Mouse (Mus musculus) spleen, adult 2 months (tissue): Measurements from ENCODE around the gene Fgfr2. TPM values are rescaled to one million over a fixed set of nuclear protein-coding genes. Genes with fewer than 3 reads are reported as not detected.

ENCODE experiments used
- DNase-seq, 2 experiments: peaks; one replicate each; pipeline versions ENCODE4 v3.0.0 to v3.0.0-alpha.2; 2012 to 2021; ENCODE audit warnings: low spot score in 2 of 2, low read depth in 1 of 2
- H3K27ac ChIP-seq: fragments of 200-500 bp; 2 replicates; pipeline ENCODE4 v1.5.1; 2012; ENCODE audit warnings: low read length, inconsistent platforms; ENCODE audit not compliant: insufficient read depth
- H3K27me3 ChIP-seq: fragments of 200-500 bp; 2 replicates; pipeline ENCODE4 v1.6.1; 2012; ENCODE audit warnings: mild to moderate bottlenecking, moderate library complexity, low read length, inconsistent platforms; ENCODE audit not compliant: control insufficient read depth, insufficient read depth
- H3K36me3 ChIP-seq: fragments of 200-500 bp; 2 replicates; pipeline ENCODE4 v1.6.1; 2012; ENCODE audit warnings: mild to moderate bottlenecking, low read length, inconsistent platforms; ENCODE audit not compliant: control insufficient read depth, insufficient read depth
- H3K4me1 ChIP-seq: fragments of 200-500 bp; 2 replicates; pipeline ENCODE4 v1.6.1; 2011; ENCODE audit warnings: inconsistent platforms; ENCODE audit not compliant: control insufficient read depth, insufficient read depth, insufficient read length
- H3K4me3 ChIP-seq: fragments of 200-500 bp; 2 replicates; pipeline ENCODE4 v1.5.1; 2011; ENCODE audit warnings: mild to moderate bottlenecking, inconsistent platforms; ENCODE audit not compliant: insufficient read depth, insufficient read length; ENCODE audit errors: extremely low read depth
- CTCF ChIP-seq: fragments of 200-500 bp; IDR thresholded peaks from 2 replicates; pipeline ENCODE4 v1.5.1; 2011; ENCODE audit warnings: mild to moderate bottlenecking, inconsistent platforms; ENCODE audit not compliant: insufficient read depth, insufficient read length, insufficient replicate concordance; ENCODE audit errors: extremely low read depth
- POLR2A ChIP-seq: fragments of 200-500 bp; IDR thresholded peaks from 2 replicates; pipeline ENCODE4 v1.6.1; 2011; ENCODE audit warnings: low read depth, low read length, inconsistent platforms
- WGBS: fragments of 180-500 bp; shearing (Covaris S2); methylation state at CpG from one replicate; pipeline ENCODE4 v1.1.7; 2018; 5-methylcytosine and 5-hydroxymethylcytosine counted together
- polyA plus RNA-seq: library from polyadenylated mRNA; depleted of rRNA; stranded (reverse); fragments of >200 nt; gene quantifications from 2 replicates; pipeline ENCODE4 v1.2.3, GENCODE M21; 2012

Gene Fgfr2
- polyA plus RNA-seq, 1 experiment = 1.6 TPM

GRCm38 (mm10) chr7:132559138-132559766 lies 563.9 kb downstream of the Fgfr2 start:
- no peak overlapping the region for H3K4me3 ChIP-seq
- H3K27ac ChIP-seq = no peak overlapping the region
- no peak for DNase-seq
- 82% methylated on average over 3 of the region's 3 CpGs for whole genome bisulfite sequencing
- peaks cover 52% of the 10 kb centered on the region for H3K36me3 ChIP-seq
- H3K4me1 ChIP-seq = no peaks in the 10 kb centered on the region
- H3K27me3 ChIP-seq = no peaks in the 10 kb centered on the region
- no peak for TF ChIP-seq CTCF
- TF ChIP-seq POLR2A = no peak

DNA sequence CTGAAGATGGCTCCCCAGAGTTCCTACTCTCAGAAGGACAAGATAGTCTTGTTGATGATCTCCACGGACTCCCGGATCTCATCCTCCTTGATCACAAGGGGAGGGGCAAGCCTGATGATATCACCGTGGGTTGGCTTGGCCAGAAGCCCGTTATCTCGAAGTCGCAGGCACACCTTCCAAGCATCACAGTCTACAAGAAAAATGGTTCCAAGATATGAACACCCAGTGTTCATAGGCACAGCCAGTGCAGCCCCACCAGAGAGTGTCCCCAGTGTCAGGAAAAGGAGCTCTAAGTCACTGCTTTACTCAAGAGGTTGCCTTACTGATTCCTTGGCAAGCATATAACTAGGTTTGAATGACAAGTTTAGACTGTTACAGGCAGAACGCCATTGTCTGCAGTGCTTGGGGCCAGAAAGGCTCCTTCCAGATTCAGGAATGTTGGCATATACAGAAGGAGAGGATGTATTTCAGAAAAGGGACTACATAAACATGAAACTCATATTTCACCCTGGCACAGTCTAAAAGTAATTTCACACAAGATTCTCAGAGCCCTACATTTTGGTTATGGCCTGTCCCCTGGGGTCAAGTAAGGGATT lies 564.9 kb downstream of the Fgfr2 start:
- 83% methylated on average over 7 of the region's 7 CpGs for WGBS
- Histone ChIP-seq H3K4me1 (no peaks in the 10 kb centered on the region), H3K4me3 (no peak overlapping the region), H3K27ac (no peak overlapping the region), H3K27me3 (no peaks in the 10 kb centered on the region), H3K36me3 (peaks cover 45% of the 10 kb centered on the region)
- TF ChIP-seq POLR2A (no peak), CTCF (no peak)
- DNase-seq = no peak

DNA sequence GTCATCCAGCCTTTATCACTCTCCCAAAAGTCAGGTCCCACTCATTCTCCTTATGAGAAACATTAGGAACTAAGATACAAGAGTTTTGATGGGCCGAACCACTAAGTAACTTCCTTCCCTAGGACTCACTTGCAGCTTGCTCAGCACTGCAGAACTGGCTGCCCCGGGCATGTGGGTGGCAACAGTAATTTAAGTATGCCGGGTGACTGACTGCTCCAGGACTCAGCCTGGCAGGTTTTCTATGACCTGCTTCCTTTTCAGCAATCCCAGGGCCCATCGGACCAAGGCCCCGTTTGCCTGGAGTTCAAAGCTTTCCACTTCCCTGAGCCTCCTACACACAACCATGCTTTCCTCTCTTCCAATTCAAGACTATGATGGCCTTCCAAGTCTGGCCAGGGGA lies 566.6 kb downstream of the Fgfr2 start:
- H3K27ac ChIP-seq = no peak overlapping the region
- H3K4me3 ChIP-seq = no peak overlapping the region
- WGBS = 88% methylated on average over 5 of the region's 5 CpGs
- TF ChIP-seq CTCF (no peak), POLR2A (no peak)
- H3K27me3 ChIP-seq = no peaks in the 10 kb centered on the region
- no peaks in the 10 kb centered on the region for H3K4me1 ChIP-seq
- peaks cover 31% of the 10 kb centered on the region for H3K36me3 ChIP-seq
- no peak for DNase-seq

- 84% methylated on average over 4 of the region's 4 CpGs for whole genome bisulfite sequencing
- peaks cover 25% of the 10 kb centered on the region for H3K36me3 ChIP-seq
- H3K4me1 ChIP-seq = no peaks in the 10 kb centered on the region
- no peak overlapping the region for H3K27ac ChIP-seq
- no peaks in the 10 kb centered on the region for H3K27me3 ChIP-seq
- DNase-seq = no peak
- no peak overlapping the region for H3K4me3 ChIP-seq
- TF ChIP-seq CTCF (no peak), POLR2A (no peak)
Observed at GRCm38 (mm10) chr7:132555911-132556310, 567.2 kb downstream of the Fgfr2 start.

DNA sequence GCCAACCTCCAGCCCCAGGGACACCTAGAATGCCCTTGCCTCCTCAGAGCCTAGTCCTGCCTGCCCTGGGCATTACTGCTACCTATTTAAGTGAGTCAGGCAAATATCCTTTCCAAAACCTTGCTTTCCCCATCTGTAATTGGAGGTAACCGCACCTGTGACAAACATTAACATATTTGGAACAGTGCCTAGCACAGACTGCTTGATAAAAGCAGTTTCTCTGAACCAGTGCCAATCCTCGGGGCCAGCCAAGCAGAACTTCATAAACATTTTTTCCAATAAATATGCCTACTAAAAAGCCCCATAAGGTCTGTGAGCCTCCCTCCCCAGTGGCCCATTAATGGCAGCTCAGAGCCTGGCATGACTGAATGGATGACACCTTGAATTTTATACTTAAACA lies 569.1 kb downstream of the Fgfr2 start:
- H3K4me1 ChIP-seq = no peaks in the 10 kb centered on the region
- H3K27ac ChIP-seq = no peak overlapping the region
- peaks cover 15% of the 10 kb centered on the region for H3K36me3 ChIP-seq
- H3K4me3 ChIP-seq = no peak overlapping the region
- H3K27me3 ChIP-seq = no peaks in the 10 kb centered on the region
- no peak for TF ChIP-seq POLR2A
- no peak for TF ChIP-seq CTCF
- no peak for DNase-seq
- 62% methylated on average over 2 of the region's 2 CpGs for WGBS

GRCm38 (mm10) chr7:132551351-132552126 lies 571.6 kb downstream of the Fgfr2 start:
- H3K4me1 ChIP-seq = no peaks in the 10 kb centered on the region
- peaks cover under 1% of the 10 kb centered on the region for H3K36me3 ChIP-seq
- peak; percentile 92 for TF ChIP-seq CTCF
- TF ChIP-seq POLR2A = no peak
- H3K27me3 ChIP-seq = no peaks in the 10 kb centered on the region
- peak; percentile 81 to 92 for DNase-seq
- H3K27ac ChIP-seq = no peak overlapping the region
- peak overlapping the region; percentile 53 for H3K4me3 ChIP-seq
- 2% methylated on average over 27 of the region's 27 CpGs for WGBS

DNA sequence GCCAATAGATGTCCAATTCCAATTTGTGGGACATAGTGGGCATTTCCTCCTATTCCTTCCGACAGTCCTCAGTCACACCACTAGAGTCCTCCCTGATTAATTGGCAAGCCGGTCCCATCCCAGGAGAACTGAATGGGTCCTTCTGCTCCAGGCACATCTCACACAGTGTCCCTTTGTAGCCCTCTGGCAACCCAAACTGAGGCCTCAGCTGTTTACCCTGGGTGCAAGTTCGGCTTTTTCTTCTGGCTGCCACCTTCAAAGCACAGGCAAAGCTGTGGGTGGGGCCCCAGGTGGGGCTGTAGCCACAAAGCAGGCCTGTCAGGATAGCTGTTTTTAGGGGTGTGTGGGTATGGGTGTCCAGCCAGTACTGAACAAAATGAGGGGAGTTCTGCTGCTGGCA lies 576.0 kb downstream of the Fgfr2 start:
- Histone ChIP-seq H3K27me3 (no peaks in the 10 kb centered on the region), H3K36me3 (no peaks in the 10 kb centered on the region), H3K27ac (no peak overlapping the region), H3K4me1 (no peaks in the 10 kb centered on the region), H3K4me3 (no peak overlapping the region)
- 82% methylated on average over 3 of the region's 3 CpGs for WGBS
- TF ChIP-seq CTCF (no peak), POLR2A (no peak)
- no peak for DNase-seq
